8 mouse cellular contexts compared by ENCODE assay signal in the genomic region with DNA sequence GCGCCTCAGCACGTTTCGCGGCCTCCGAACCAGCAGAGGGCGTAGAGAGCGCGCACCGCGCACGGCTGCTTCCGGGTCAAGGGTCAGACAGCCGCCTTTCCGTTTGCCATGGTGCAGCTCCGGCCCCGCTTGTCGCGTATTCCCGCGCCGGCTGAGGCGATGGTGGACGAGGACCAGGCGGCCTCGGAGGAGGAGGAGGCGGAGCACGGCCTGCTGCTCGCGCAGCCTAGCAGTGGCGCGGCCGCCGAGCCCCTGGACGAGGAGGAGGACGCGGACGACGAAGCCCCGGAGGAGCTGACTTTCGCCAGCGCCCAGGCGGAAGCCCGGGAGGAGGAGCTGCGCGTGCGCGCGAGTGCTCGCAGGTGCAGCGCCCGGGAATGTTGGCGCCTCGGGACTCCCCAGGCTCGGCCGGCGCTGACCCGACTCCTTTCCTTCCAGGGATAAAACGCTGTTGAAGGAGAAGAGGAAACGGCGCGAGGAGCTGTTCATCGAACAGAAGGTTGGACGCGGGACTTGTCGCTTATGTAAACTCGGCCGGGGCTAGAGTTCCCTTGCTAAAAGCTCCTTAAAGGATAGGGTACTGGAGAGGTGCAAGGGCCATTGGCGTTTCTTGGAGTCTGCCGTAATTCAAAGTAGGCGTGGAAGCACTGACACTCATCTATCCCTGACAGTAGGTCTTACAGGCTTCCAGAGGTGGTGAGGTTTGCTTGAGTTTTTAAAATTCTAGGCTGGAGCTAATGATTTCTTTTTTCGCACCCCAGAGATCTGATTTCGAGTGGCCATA. TPM values are rescaled to one million over a fixed set of nuclear protein-coding genes. Genes with fewer than 3 reads are reported as not detected.
DNase-seq lines count a peak whose midpoint lies in the region; ATAC-seq lines count a peak whose summit lies in the region.

Gene Nol7 (plus strand): TSS at position 94 of the 784 bp plus-strand sequence.

- H3K4me2 ChIP-seq in hindbrain, embryonic 12.5 days (replicated peaks), result peak within 1 kb of the TSS; percentile 77

- peak within 1 kb of the TSS; percentile 92 for H3K4me3 ChIP-seq in hindbrain, embryonic 12.5 days

- H3K36me3 ChIP-seq in hindbrain, embryonic 12.5 days, result peaks cover 46% of the 10 kb centered on the region

- peaks cover 8% of the 10 kb centered on the region for H3K4me1 ChIP-seq in hindbrain, embryonic 12.5 days

- H3K9me3 ChIP-seq in hindbrain, embryonic 12.5 days (replicated peaks), result no peaks in the 10 kb centered on the region

- no peaks in the 10 kb centered on the region for H3K27me3 ChIP-seq in hindbrain, embryonic 12.5 days

- DNase-seq in Muller cell, postnatal 12 days (ENCODE audit: inconsistent ontology term), result peak; percentile 96
- peak; percentile 95 for DNase-seq in cerebellum, adult 9-11 months
- DNase-seq in frontal cortex, postnatal 10 days (ENCODE audit: low spot score in 2 of 2), result peak; percentile 86 to 95
- peak; percentile 95 to 99 for DNase-seq in layer of hippocampus, postnatal 14 days (ENCODE audit: low spot score in 2 of 2)
- DNase-seq in lung, postnatal 14 days, result peak; percentile 97
- peak; percentile 92 for DNase-seq in retina, adult 2 months (ENCODE audit: low read depth, low spot score)
- DNase-seq in thymus, postnatal 36 days, result peak; percentile 92 to 95

- peak within 1 kb of the TSS; percentile 96 for H3K27ac ChIP-seq in hindbrain, embryonic 12.5 days

- peak within 1 kb of the TSS; percentile 88 for H3K9ac ChIP-seq in hindbrain, embryonic 12.5 days

- 1% methylated on average over 66 of the region's 72 CpGs for WGBS in hindbrain, embryonic 12.5 days

- ATAC-seq in hindbrain, embryonic 12.5 days (ENCODE audit: low FRiP score), result peak; percentile 94

RNA-seq across cellular contexts. Expression of gene Nol7, which starts in this region (rescaled TPM):
- 171 and 174 TPM in 2 replicates for polyA plus RNA-seq in hindbrain, embryonic 12.5 days (2016; fragmentation: Nextera tagmentation; extraction: Ambion mirVana)
- total RNA-seq in layer of hippocampus, postnatal 14 days (2021), result 10 to 100 TPM; 81.5 to 85.3 TPM

Comparison
In these comparisons a context has a peak if more than half of its experiments do, and no peak if none do; other contexts are left out.
1. Peak in every context shown above with its lines: DNase-seq, ATAC-seq, H3K4me3 ChIP-seq and H3K27ac ChIP-seq.